Mouse (Mus musculus) hindbrain, embryonic 12.5 days (tissue): ENCODE measurements around the gene Etl4. TPM values are rescaled to one million over a fixed set of nuclear protein-coding genes. Genes with fewer than 3 reads are reported as not detected.
"Not testable (repeated sequence)": the region's sequence is repeated elsewhere in the genome, so short reads cannot be mapped to it uniquely, and the experiment has no call there.

Experiments used
- ATAC-seq: fragments of 200-750 bp; cut with Nextera tagmentation; 2 replicates; pipeline ENCODE4 v1.8.0; 2017; ENCODE audit warnings: moderate TSS enrichment; ENCODE audit not compliant: low FRiP score
- H3K27ac ChIP-seq: fragments of 300-500 bp; sonication (generic); 2 replicates; pipeline ENCODE4 v1.5.1; 2016; ENCODE audit warnings: mild to moderate bottlenecking
- H3K27me3 ChIP-seq: fragments of 300-500 bp; sonication (generic); 2 replicates; pipeline ENCODE4 v1.6.1; 2016; ENCODE audit warnings: mild to moderate bottlenecking
- H3K36me3 ChIP-seq: fragments of 300-500 bp; sonication (generic); 2 replicates; pipeline ENCODE4 v1.6.1; 2016; ENCODE audit warnings: mild to moderate bottlenecking
- H3K4me1 ChIP-seq: fragments of 300-500 bp; sonication (generic); 2 replicates; pipeline ENCODE4 v1.6.1; 2016
- H3K4me2 ChIP-seq: fragments of 300-500 bp; sonication (generic); replicated peaks from 2 replicates; pipeline ENCODE4 v1.6.1; 2016; ENCODE audit warnings: mild to moderate bottlenecking
- H3K4me3 ChIP-seq: fragments of 300-500 bp; sonication (generic); 2 replicates; pipeline ENCODE4 v1.5.1; 2016; ENCODE audit warnings: mild to moderate bottlenecking
- H3K9ac ChIP-seq: fragments of 300-500 bp; sonication (generic); 2 replicates; pipeline ENCODE4 v1.6.1; 2016; ENCODE audit warnings: mild to moderate bottlenecking, moderate library complexity
- H3K9me3 ChIP-seq: fragments of 300-500 bp; sonication (generic); replicated peaks from 2 replicates; pipeline ENCODE4 v1.6.1; 2016; ENCODE audit warnings: mild to moderate bottlenecking
- WGBS: fragments of 180-500 bp; shearing (Covaris S2); methylation state at CpG from one replicate; pipeline ENCODE4 v1.1.7; 2016; 5-methylcytosine and 5-hydroxymethylcytosine counted together
- polyA plus RNA-seq: library from polyadenylated mRNA; unstranded; fragments of >200 nt; fragmentation: Nextera tagmentation; extraction: Ambion mirVana; gene quantifications from 2 replicates; pipeline ENCODE4 v1.2.1, GENCODE M21; 2016

Gene Etl4
- polyA plus RNA-seq, 1 experiment from 2014 or later: 18.7 TPM

DNA sequence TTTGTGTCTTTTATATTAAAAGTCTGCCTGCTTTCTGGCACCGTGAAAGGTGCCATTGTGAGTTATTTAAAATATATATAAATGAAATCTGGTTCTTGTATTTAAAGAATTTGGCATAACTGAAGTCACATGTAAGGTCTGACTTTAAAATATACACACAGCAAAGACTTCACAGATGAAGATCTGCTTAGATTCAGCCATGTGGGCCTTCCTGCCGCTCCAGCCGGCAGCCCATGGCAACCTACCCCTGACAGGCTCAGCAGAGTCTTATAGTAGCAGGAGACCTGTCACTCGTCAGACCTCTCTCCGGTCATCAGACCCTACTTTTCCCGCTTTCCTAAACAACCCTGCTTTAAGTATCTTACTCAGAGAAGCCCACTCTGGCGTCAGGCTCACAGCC, 769.2 kb downstream of the Etl4 start:
- Histone ChIP-seq H3K4me1 (no peaks in the 10 kb centered on the region), H3K27me3 (no peaks in the 10 kb centered on the region), H3K36me3 (no peaks in the 10 kb centered on the region), H3K9me3 (no peaks in the 10 kb centered on the region), H3K9ac (no peak overlapping the region), H3K27ac (no peak overlapping the region), H3K4me3 (no peak overlapping the region), H3K4me2 (no peak overlapping the region)
- WGBS: 60% methylated on average over 7 of the region's 7 CpGs
- no peak for ATAC-seq

DNA sequence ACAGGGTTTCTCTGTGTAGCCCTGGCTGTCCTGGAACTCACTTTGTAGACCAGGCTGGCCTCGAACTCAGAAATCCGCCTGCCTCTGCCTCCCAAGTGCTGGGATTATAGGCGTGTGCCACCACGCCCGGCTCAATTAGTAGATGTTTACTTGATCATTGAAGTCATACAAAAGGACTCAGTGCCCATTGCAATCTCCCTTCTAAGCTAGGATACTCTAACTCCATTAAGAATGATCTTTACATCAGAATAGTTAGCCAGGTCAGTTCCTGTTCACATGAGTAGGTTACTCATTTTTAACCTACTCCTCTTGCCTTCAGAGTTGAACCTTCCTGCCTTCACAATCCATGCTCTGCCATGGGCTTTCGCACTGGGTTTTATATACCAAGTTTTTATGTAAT, 772.6 kb downstream of the Etl4 start:
- WGBS: 95% methylated on average over 6 of the region's 6 CpGs
- not testable (repeated sequence) for H3K4me3 ChIP-seq, ATAC-seq, H3K4me2 ChIP-seq, H3K9ac ChIP-seq, H3K4me1 ChIP-seq, H3K27me3 ChIP-seq, H3K36me3 ChIP-seq, H3K9me3 ChIP-seq, H3K27ac ChIP-seq

DNA sequence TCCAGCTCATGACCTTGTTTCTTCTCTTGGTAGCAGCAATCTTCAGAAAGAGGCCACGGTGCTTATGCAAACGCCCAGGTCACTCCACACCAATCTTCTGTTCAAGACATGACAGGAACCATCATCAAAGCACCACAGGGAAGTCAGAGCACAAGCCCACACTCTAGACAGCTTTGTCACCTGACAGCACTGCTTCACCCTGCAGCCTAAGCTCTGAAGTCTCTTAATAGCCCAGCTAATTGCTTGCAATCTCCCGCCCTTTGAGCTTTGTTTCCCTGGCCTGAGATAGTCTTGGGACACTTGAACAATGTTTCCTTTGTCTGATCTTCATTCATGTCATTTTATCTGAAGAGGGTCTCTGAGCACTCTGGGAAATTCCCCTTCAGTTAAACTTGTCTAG, 779.8 kb downstream of the Etl4 start:
- no peaks in the 10 kb centered on the region for H3K27me3 ChIP-seq
- 37% methylated on average over 3 of the region's 3 CpGs for WGBS

DNA sequence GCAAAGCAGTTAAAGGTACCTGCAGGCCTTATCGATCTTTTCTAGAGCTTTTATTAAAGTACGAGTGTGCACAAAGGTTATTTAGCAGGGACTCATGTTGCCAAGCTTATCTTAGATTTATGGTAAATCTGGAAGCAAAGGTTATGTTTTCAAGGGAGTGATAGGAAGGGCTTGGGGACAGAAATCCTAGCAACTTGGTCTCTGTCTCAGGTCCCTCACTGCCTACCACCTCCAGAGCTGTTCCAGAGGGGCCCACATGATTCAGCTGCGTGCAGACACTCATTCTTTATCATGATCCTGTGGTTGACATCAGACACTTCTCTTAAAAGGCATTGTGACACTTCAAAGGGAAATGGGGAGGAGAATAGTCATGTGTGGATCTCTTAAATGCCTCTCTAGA, 783.3 kb downstream of the Etl4 start:
- H3K9me3 ChIP-seq: no peaks in the 10 kb centered on the region
- 86% methylated on average over 3 of the region's 3 CpGs for WGBS
- H3K4me2 ChIP-seq: no peak overlapping the region
- no peak for ATAC-seq
- no peaks in the 10 kb centered on the region for H3K36me3 ChIP-seq
- H3K4me3 ChIP-seq: no peak overlapping the region
- H3K9ac ChIP-seq: no peak overlapping the region
- no peak overlapping the region for H3K27ac ChIP-seq
- no peaks in the 10 kb centered on the region for H3K4me1 ChIP-seq
- H3K27me3 ChIP-seq: no peaks in the 10 kb centered on the region

More for the DNA sequence above, 779.8 kb downstream of the Etl4 start:
- no peak overlapping the region for H3K9ac ChIP-seq
- no peak for ATAC-seq
- H3K4me3 ChIP-seq: no peak overlapping the region
- no peak overlapping the region for H3K4me2 ChIP-seq
- H3K27ac ChIP-seq: no peak overlapping the region
- no peaks in the 10 kb centered on the region for H3K4me1 ChIP-seq
- no peaks in the 10 kb centered on the region for H3K36me3 ChIP-seq
- H3K9me3 ChIP-seq: no peaks in the 10 kb centered on the region

DNA sequence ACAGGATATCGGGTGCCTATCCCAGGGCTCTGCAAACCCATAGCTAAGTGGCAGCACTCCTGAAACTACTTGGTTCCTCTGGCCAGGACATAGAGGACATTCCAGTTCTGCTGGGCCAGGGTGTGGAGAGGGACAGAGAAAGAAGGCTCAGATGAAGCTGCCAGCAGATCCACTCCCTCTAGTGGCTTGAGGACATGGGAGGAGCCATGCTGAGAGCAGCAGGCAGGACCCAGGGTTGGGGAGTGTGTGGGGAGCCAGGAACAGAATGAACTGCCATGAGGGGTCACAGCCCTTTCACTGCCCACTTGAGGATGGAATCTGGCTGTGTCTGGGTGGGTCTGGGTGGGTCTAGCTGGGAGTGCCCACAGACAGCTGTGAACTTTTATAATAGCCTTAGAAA, 784.2 kb downstream of the Etl4 start:
- H3K27me3 ChIP-seq: no peaks in the 10 kb centered on the region
- no peaks in the 10 kb centered on the region for H3K4me1 ChIP-seq
- 89% methylated on average over 1 of the region's 1 CpGs for WGBS
- no peaks in the 10 kb centered on the region for H3K9me3 ChIP-seq
- no peak overlapping the region for H3K4me2 ChIP-seq
- ATAC-seq: no peak
- no peak overlapping the region for H3K27ac ChIP-seq
- no peak overlapping the region for H3K9ac ChIP-seq
- no peak overlapping the region for H3K4me3 ChIP-seq
- no peaks in the 10 kb centered on the region for H3K36me3 ChIP-seq

DNA sequence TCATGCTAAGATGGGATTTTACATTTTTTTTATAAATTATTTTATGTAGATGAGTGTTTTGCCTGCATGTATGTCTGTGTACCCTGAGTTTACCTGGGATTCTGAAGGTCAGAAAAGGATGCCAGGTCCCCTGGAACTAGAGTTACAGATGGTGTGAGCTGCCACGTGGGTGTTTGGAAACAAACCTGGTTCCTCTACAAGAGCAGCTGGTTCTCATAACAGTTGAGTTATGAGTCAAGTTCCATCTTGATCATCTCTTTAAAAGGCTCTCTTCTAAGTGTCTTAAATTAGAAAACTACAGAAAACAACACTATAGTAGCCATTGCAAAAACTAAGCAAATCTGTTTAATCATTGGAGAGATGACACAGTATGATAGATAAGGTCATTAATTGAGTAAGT, 788.1 kb downstream of the Etl4 start:
- no peak for ATAC-seq
- Histone ChIP-seq H3K27ac (no peak overlapping the region), H3K36me3 (no peaks in the 10 kb centered on the region), H3K9ac (no peak overlapping the region), H3K9me3 (no peaks in the 10 kb centered on the region), H3K4me3 (no peak overlapping the region), H3K4me2 (no peak overlapping the region), H3K27me3 (no peaks in the 10 kb centered on the region), H3K4me1 (no peaks in the 10 kb centered on the region)
- WGBS: 78% methylated on average over 1 of the region's 1 CpGs

DNA sequence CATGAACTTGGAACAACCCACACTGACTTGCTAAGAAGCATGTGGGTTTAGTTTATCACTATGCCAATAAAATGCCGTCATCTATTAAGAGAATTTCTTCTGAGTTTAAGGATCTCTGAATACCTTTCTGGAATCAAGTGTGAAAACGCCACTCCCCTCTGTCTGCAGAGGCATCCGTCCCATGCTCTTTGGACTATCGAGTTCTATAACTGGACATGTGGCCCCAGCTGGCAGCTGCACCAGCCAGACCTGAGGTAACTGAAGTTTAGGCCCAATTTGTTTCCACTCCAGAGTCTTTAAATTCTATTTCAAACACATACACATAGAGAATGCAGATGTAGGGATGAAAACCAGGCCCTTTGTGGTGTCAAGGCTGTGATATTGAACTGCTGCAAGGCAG, 795.5 kb downstream of the Etl4 start:
- Histone ChIP-seq H3K4me2 (no peak overlapping the region), H3K4me3 (no peak overlapping the region), H3K36me3 (no peaks in the 10 kb centered on the region), H3K27ac (no peak overlapping the region), H3K9ac (no peak overlapping the region), H3K4me1 (no peaks in the 10 kb centered on the region), H3K27me3 (no peaks in the 10 kb centered on the region), H3K9me3 (no peaks in the 10 kb centered on the region)
- no peak for ATAC-seq
- 92% methylated on average over 4 of the region's 4 CpGs for WGBS

DNA sequence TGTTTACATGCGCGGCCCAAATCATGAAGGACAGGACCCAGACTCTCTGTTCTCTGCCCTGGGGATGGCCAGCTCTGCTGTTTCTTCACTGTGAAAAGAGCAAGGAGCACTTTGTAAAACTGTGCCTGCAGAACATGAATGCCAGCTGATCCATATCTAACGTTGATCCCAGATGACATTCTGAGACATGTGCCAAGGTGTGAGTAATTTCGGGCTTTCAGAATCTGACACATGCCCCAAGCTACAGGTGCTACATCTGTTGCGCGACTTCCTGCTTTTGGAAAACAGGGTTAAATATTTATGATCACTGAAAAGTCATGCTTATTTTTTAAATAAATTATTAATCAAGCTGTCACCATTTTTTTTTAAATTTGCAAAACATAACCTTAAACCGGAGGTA, 801.0 kb downstream of the Etl4 start:
- H3K9me3 ChIP-seq: no peaks in the 10 kb centered on the region
- no peaks in the 10 kb centered on the region for H3K4me1 ChIP-seq
- H3K9ac ChIP-seq: no peak overlapping the region
- H3K27ac ChIP-seq: no peak overlapping the region
- no peaks in the 10 kb centered on the region for H3K36me3 ChIP-seq
- no peak overlapping the region for H3K4me2 ChIP-seq
- WGBS: 92% methylated on average over 7 of the region's 7 CpGs
- no peak overlapping the region for H3K4me3 ChIP-seq
- ATAC-seq: no peak
- no peaks in the 10 kb centered on the region for H3K27me3 ChIP-seq

DNA sequence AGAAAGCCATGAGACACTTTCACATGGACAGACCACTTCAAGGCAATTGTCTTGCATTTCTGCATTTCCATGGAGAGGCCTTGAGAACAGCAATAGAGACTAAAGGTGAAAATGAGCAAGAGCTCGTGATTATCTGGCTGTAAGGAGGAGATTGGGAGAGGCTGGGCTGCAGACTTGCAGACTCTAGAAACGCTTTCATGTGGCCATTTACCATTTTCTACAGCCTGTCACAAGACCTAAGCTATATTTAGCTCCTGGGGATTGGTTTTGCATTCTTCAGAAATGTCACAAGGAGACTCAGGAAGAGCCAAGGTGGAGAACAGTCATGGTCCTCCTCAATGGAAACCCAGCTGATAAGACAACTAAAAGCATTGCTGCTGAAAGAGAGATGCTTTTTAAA, 801.4 kb downstream of the Etl4 start:
- ATAC-seq: no peak
- H3K4me1 ChIP-seq: no peaks in the 10 kb centered on the region
- no peak overlapping the region for H3K27ac ChIP-seq
- WGBS: 85% methylated on average over 2 of the region's 2 CpGs
- H3K4me2 ChIP-seq: no peak overlapping the region
- no peak overlapping the region for H3K4me3 ChIP-seq
- no peak overlapping the region for H3K9ac ChIP-seq
- no peaks in the 10 kb centered on the region for H3K9me3 ChIP-seq
- no peaks in the 10 kb centered on the region for H3K27me3 ChIP-seq
- H3K36me3 ChIP-seq: no peaks in the 10 kb centered on the region

DNA sequence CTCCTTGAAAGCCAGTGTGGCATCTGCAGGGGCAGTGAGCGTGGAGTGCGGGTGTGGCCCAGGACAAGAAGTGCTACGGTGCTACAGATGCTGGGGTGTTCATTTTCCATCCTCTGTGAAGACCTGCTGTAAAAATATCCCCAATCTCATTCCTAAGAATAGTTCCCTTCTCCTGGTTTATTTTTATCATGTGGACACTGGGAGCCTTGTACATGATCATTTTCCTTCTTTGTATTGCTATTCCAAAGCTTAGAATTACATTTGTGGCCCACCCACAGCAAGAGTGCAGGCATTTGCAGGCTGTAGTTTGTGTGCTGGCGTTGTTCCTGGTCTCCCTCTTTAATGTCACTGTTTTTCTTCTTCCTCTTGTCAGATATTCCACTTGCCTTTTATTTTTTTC, 809.5 kb downstream of the Etl4 start:
- H3K27me3 ChIP-seq: no peaks in the 10 kb centered on the region
- ATAC-seq: no peak
- no peak overlapping the region for H3K4me3 ChIP-seq
- H3K36me3 ChIP-seq: no peaks in the 10 kb centered on the region
- no peak overlapping the region for H3K4me2 ChIP-seq
- H3K9me3 ChIP-seq: no peaks in the 10 kb centered on the region
- H3K4me1 ChIP-seq: peaks cover 4% of the 10 kb centered on the region; the same call in 1 of the 2 replicates
- H3K27ac ChIP-seq: no peak overlapping the region
- H3K9ac ChIP-seq: no peak overlapping the region
- WGBS: 86% methylated on average over 4 of the region's 4 CpGs

DNA sequence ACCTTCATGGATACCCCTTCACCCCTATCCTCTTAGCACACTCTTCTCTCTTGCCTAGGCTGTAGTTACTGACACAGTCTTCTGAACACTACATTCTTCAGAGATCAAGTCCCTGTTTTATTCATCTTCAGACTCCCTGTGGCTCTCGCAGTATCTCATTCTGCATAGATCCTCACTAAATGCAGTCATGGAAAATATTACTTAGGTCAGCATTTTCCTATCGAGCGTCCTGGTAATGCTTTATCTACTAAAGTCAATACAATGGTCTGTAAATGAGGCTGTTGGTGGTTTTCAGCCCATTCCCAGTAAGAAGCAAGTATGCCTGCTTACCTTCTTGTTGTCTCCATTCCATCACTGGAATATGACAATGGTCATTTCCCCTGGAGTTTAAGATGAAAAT, 811.5 kb downstream of the Etl4 start:
- H3K9ac ChIP-seq: no peak overlapping the region
- no peak overlapping the region for H3K4me3 ChIP-seq
- H3K4me1 ChIP-seq: peaks cover 4% of the 10 kb centered on the region; the same call in 1 of the 2 replicates
- H3K9me3 ChIP-seq: no peaks in the 10 kb centered on the region
- 86% methylated on average over 3 of the region's 3 CpGs for WGBS
- no peak for ATAC-seq
- no peaks in the 10 kb centered on the region for H3K36me3 ChIP-seq
- no peaks in the 10 kb centered on the region for H3K27me3 ChIP-seq
- H3K27ac ChIP-seq: no peak overlapping the region
- no peak overlapping the region for H3K4me2 ChIP-seq

DNA sequence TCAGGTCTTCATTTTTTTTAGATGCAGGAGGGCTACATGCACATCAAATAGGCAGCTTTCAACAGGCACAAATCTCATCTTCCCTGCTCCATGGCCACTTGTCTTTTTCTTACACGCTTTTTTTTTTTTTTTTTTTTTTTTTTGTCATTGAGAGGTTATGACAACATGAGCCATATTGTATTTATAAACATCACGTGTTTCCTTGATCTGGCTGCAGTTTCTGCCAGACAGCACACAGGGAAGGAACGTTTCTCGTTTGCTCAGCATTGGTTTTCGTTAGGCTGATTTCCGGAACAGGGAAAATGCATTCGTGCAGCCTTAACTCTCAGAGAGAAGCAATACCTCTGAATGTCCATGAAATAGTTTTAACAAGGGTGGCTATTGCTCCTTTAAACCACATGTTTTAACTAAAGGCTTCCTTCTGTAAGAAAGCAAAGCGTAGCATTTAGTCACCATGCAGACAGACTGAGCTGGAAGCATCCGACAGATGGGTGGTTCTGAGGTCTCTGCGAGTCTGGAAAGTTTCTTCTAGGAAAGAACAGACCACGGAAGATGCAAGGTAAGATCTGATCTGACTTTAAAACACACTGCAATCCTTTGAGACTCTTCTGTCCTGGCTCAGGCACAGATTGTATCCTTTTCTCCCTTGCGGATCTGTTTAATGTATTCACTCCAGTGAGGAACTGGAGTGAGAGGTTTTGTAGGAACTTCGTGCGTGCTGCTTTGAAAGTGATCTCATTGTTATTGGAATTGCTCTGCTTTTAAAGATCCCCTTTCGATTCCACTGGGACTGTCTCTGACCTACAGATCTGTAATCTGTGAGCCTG, 812.8 kb downstream of the Etl4 start:
- WGBS: 24% methylated on average over 15 of the region's 15 CpGs
- no peaks in the 10 kb centered on the region for H3K27me3 ChIP-seq

DNA sequence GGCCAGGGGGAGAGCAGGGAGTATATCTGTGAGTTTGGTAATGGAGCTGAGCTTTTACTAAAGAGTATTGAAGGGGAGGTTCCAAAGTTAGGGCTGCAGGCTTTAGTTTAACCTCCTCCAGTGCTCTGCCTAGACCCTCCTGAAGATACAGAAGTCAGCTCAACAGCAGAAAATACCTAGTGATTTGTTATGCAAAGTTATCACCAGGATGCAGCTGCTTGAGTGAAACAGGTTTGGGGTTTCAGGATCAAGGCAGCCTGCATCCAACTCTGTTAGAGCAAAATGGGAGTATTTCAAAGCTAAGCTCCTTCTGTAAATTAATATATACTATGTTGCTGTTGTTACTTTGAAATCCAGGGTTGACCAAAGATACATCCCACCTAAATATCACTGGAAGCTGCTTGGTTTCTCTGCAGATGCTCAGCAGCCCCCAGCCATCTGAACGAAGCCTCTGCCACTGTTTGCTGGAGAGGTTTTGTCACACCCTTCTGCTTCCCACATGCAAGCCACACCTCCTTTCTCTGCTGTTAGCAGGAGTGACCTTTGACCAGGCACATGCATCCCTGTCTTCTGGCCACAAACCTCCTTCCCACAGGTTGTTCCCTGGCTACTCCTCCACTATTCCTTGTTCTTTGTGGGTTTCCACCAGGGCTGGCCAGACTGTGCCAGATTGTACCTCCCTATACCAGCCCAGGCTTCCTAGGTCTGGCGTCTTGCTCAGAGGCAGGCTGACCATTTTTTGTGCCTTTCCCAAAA, 814.6 kb downstream of the Etl4 start:
- H3K27ac ChIP-seq: no peak overlapping the region
- 31% methylated on average over 2 of the region's 2 CpGs for WGBS
- no peaks in the 10 kb centered on the region for H3K36me3 ChIP-seq
- no peaks in the 10 kb centered on the region for H3K9me3 ChIP-seq
- no peak overlapping the region for H3K9ac ChIP-seq
- peaks cover 4% of the 10 kb centered on the region; the same call in 1 of the 2 replicates for H3K4me1 ChIP-seq
- no peak overlapping the region for H3K4me2 ChIP-seq
- no peak overlapping the region for H3K4me3 ChIP-seq
- no peak for ATAC-seq
- H3K27me3 ChIP-seq: no peaks in the 10 kb centered on the region

More for the DNA sequence above, 812.8 kb downstream of the Etl4 start:
- Histone ChIP-seq H3K4me3 (no peak overlapping the region), H3K4me1 (peaks cover 4% of the 10 kb centered on the region; the same call in 1 of the 2 replicates), H3K9ac (no peak overlapping the region), H3K27ac (no peak overlapping the region), H3K36me3 (no peaks in the 10 kb centered on the region), H3K4me2 (peak overlapping the region; percentile 35), H3K9me3 (no peaks in the 10 kb centered on the region)
- ATAC-seq: no peak
